Mouse (Mus musculus) lung, embryonic 14.5 days (tissue): Measurements from ENCODE around the gene Pagr1a. TPM values are rescaled to one million over a fixed set of nuclear protein-coding genes. Genes with fewer than 3 reads are reported as not detected.

Source experiments
- ATAC-seq: fragments of 200-750 bp; cut with Nextera tagmentation; 2 replicates; pipeline ENCODE4 v1.8.0; 2017; ENCODE audit warnings: mild to moderate bottlenecking, moderate TSS enrichment, moderate library complexity; ENCODE audit not compliant: insufficient read depth
- DNase-seq: peaks from one replicate; pipeline ENCODE4 v3.0.0-alpha.2; 2015
- H3K27ac ChIP-seq: fragments of 300-500 bp; sonication (generic); 2 replicates; pipeline ENCODE4 v1.5.1; 2014; ENCODE audit warnings: low read depth, mild to moderate bottlenecking, moderate library complexity
- H3K27me3 ChIP-seq: fragments of 300-500 bp; sonication (generic); 2 replicates; pipeline ENCODE4 v1.6.1; 2014; ENCODE audit warnings: low read length, control low read depth; ENCODE audit not compliant: insufficient read depth
- H3K36me3 ChIP-seq: fragments of 300-500 bp; sonication (generic); 2 replicates; pipeline ENCODE4 v1.6.1; 2014; ENCODE audit warnings: control low read depth; ENCODE audit not compliant: insufficient read depth
- H3K4me1 ChIP-seq: fragments of 300-500 bp; sonication (generic); 2 replicates; pipeline ENCODE4 v1.6.1; 2014; ENCODE audit warnings: antibody characterized with exemption, control low read depth; ENCODE audit not compliant: insufficient read depth
- H3K4me2 ChIP-seq: fragments of 300-500 bp; sonication (generic); 2 replicates; pipeline ENCODE4 v1.6.1; 2014; ENCODE audit warnings: mild to moderate bottlenecking
- H3K4me3 ChIP-seq: fragments of 300-500 bp; sonication (generic); 2 replicates; pipeline ENCODE4 v1.5.1; 2014; ENCODE audit warnings: low read depth, low read length
- H3K9ac ChIP-seq: fragments of 300-500 bp; sonication (generic); 2 replicates; pipeline ENCODE4 v1.6.1; 2014
- H3K9me3 ChIP-seq: fragments of 300-500 bp; sonication (generic); 2 replicates; pipeline ENCODE4 v1.6.1; 2016; ENCODE audit warnings: low read depth, low read length, control low read depth
- CTCF ChIP-seq: IDR thresholded peaks from 2 replicates; pipeline ENCODE4 v1.5.1; 2016; ENCODE audit warnings: antibody characterized with exemption, low read depth
- WGBS: fragments of 180-500 bp; shearing (Covaris S2); extraction: QIAGEN DNeasy Blood & Tissue Kit; methylation state at CpG from one replicate; pipeline ENCODE4 v1.1.7; 2014; 5-methylcytosine and 5-hydroxymethylcytosine counted together
- polyA plus RNA-seq: library from polyadenylated mRNA; unstranded; fragments of >200 nt; fragmentation: Nextera tagmentation; extraction: Ambion mirVana; gene quantifications from 2 replicates; pipeline ENCODE4 v1.2.1, GENCODE M21; 2014

The Pagr1a gene
- polyA plus RNA-seq, 1 experiment from 2014 or later, result 44.5 TPM

DNA sequence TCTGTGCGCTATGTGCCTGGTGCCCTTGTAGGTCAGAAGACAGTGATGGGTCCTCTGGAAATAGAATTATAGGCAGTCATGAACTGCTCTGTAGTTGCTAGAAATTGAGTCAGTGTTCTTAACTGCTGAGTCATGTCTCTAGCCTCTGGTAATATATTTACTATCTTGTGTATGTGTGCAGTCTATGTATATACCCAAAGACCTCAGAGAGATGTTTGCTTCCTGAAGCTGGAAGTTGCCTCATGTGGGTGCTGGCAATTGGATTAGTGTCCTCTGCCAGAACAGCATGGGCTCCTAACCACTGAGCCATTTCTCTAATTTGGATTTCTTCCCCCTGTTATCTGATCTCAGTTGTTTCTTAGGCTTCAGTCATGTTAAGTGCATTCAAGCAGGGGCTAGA, 13.0 kb upstream of the Pagr1a start:
- ATAC-seq, result no peak
- Histone ChIP-seq H3K4me2 (no peak overlapping the region), H3K4me3 (no peak overlapping the region), H3K27me3 (no peaks in the 10 kb centered on the region), H3K4me1 (peaks cover 6% of the 10 kb centered on the region; the same call in 1 of the 2 replicates), H3K27ac (no peak overlapping the region), H3K9me3 (no peaks in the 10 kb centered on the region), H3K9ac (no peak overlapping the region), H3K36me3 (peaks cover 76% of the 10 kb centered on the region)
- no peak for TF ChIP-seq CTCF
- WGBS, result 95% methylated on average over 1 of the region's 1 CpGs
- DNase-seq, result no peak

GRCm38 (mm10) chr7:127027885-127028284, 10.7 kb upstream of the Pagr1a start:
- Histone ChIP-seq H3K9me3 (no peaks in the 10 kb centered on the region), H3K27me3 (no peaks in the 10 kb centered on the region), H3K4me2 (peak overlapping the region; percentile 99), H3K27ac (peak overlapping the region; percentile 99), H3K4me1 (peaks cover 18% of the 10 kb centered on the region), H3K9ac (peak overlapping the region; percentile 56), H3K4me3 (peak overlapping the region; percentile 97), H3K36me3 (peaks cover 73% of the 10 kb centered on the region)
- no peak for DNase-seq
- ATAC-seq, result peak; percentile 0; the same call in 1 of the 2 replicates
- no peak for TF ChIP-seq CTCF
- WGBS, result 62% methylated on average over 8 of the region's 8 CpGs

DNA sequence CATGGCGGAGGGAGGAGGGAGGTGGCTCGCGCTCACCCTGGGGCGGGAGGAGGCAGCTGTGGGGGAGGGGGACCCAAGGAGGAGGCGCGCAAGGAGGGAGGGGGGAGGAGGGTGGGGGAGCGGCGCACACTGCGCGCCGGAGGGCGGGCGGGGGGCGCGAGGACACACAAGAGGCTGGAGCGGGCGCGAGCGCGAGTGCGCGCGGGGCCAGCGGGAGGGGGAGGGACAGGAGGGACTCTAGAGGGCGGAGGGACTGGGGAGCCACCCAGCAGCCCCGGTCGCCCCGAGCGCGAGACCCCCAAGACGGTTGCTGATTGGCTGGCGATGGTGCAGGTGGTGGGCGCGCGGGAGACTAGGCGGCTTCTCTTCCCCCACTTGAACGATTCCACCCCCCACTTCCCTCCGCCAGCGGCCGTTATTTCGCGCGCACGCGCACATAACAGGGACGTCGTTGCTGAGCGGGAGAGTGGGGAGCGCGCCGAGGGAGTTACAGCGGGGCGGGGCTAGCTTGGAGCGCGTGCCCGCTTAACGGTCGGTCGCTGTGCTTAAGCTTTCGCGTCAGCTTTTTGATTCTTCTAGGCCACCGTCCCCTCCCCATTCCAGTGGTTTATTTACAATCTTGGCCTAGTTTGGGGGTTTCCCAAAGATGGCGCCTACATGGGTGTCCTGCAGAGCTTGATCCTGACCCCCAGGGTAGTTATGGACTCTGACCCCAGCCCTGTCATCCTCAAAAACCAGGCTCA, 10.0 kb upstream of the Pagr1a start, which contains the start of gene Maz:
Maz (minus strand) TSS at position 54 of the 743 bp plus-strand sequence.
- WGBS, result under 1% methylated on average over 60 of the region's 63 CpGs
- Histone ChIP-seq H3K4me3 (peak within 1 kb of the TSS; percentile 97), H3K4me1 (peaks cover 22% of the 10 kb centered on the region), H3K4me2 (peak within 1 kb of the TSS; percentile 99), H3K27me3 (no peaks in the 10 kb centered on the region), H3K36me3 (peaks cover 73% of the 10 kb centered on the region), H3K9me3 (no peaks in the 10 kb centered on the region), H3K27ac (peak within 1 kb of the TSS; percentile 99), H3K9ac (peak within 1 kb of the TSS; percentile 97)
- peak; percentile 89 for ATAC-seq
- no peak for TF ChIP-seq CTCF
- DNase-seq, result peak; percentile 100

DNA sequence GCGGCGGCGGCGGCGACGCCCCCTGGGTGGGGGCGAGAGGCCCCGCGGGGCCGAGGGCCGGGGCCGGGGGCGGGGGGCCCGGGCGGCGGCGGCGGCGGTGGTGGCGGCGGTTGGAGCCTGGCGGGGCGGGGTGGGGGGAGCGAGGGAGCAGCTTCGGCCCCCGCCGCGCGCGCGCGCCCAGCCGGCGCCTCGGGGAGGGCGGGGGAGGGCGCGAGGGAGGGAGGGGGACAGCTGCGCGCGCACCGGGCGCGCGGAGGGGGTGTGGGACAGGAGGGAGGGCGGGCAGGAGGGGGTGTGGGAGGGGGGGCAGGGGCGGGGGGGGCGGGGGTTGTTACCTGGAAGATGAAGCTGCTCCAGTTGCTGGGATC, 9.4 kb upstream of the Pagr1a start:
- Histone ChIP-seq H3K4me2 (peak overlapping the region; percentile 99), H3K27ac (peak overlapping the region; percentile 99), H3K4me3 (peak overlapping the region; percentile 97), H3K9me3 (no peaks in the 10 kb centered on the region), H3K36me3 (peaks cover 73% of the 10 kb centered on the region), H3K9ac (peak overlapping the region; percentile 97), H3K4me1 (peaks cover 22% of the 10 kb centered on the region), H3K27me3 (no peaks in the 10 kb centered on the region)
- no peak for ATAC-seq
- no peak for DNase-seq
- WGBS, result 0% methylated on average over 23 of the region's 48 CpGs
- TF ChIP-seq CTCF, result no peak

DNA sequence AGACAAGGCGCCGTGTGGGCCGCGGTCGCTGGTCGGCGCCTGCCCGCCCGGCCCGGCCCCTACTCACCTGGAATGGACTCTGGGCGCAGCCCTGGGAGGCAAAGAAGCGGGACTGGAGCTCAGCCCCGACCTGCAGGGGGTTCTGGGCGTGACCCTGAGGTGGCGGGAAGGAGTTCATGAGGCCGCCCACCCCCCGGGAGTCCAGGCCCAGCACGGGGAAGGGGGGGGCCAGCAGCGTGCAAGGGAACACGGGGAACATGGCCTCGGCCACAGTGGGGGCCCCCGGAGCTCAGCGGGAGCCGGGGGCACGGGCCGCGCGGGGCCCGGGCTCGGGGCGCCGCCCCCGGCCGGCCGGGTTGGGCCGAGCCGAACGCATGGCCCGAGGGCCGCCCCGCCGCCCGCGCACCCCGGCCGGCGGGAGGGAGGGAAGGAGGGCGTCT, 9.0 kb upstream of the Pagr1a start:
- Histone ChIP-seq H3K9me3 (no peaks in the 10 kb centered on the region), H3K4me3 (peak overlapping the region; percentile 97), H3K36me3 (peaks cover 69% of the 10 kb centered on the region), H3K4me1 (peaks cover 22% of the 10 kb centered on the region), H3K9ac (peak overlapping the region; percentile 97), H3K4me2 (peak overlapping the region; percentile 99), H3K27me3 (no peaks in the 10 kb centered on the region), H3K27ac (peak overlapping the region; percentile 99)
- no peak for TF ChIP-seq CTCF
- DNase-seq (peak; percentile 74), ATAC-seq (peak; percentile 21)
- WGBS, result under 1% methylated on average over 29 of the region's 48 CpGs

DNA sequence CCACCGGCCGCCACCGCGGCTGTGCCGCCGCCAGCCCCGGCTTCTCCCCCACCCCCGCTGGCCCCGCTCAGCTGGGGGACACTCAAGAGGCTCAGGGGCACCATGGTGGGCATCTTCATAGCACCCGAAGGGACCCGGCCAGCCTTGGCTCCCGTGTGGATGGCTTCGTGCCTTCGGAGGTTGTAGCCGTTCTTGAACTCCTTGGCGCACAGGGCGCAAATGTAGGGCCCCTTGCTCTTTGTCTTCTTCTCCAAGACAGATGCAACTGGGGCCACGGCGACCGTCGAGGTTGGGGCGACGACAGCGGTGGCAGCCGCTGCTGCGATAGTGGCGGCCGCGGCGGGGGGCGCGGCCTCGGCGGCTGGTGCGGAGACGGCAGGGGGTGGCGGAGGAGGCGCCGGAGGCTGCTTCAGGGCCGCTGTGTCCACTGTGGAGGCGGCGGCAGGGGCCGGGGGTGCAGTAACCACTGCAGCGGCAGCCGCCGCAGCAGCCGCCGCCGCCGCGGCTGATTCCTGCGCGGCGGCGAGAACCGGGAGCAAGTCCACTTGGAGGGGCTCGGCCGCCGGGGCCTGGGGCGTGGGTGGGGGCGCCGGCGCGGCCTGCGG, 8.5 kb upstream of the Pagr1a start:
- H3K4me3 ChIP-seq, result peak overlapping the region; percentile 97
- peaks cover 64% of the 10 kb centered on the region for H3K36me3 ChIP-seq
- peak overlapping the region; percentile 99 for H3K27ac ChIP-seq
- H3K9me3 ChIP-seq, result no peaks in the 10 kb centered on the region
- no peak for TF ChIP-seq CTCF
- ATAC-seq (no peak), DNase-seq (peak; percentile 54)
- H3K9ac ChIP-seq, result peak overlapping the region; percentile 97
- under 1% methylated on average over 65 of the region's 65 CpGs for WGBS
- H3K27me3 ChIP-seq, result no peaks in the 10 kb centered on the region
- H3K4me1 ChIP-seq, result peaks cover 22% of the 10 kb centered on the region
- peak overlapping the region; percentile 99 for H3K4me2 ChIP-seq
